Mouse (Mus musculus): ENCODE results near the gene Tars.

The Tars gene

DNA sequence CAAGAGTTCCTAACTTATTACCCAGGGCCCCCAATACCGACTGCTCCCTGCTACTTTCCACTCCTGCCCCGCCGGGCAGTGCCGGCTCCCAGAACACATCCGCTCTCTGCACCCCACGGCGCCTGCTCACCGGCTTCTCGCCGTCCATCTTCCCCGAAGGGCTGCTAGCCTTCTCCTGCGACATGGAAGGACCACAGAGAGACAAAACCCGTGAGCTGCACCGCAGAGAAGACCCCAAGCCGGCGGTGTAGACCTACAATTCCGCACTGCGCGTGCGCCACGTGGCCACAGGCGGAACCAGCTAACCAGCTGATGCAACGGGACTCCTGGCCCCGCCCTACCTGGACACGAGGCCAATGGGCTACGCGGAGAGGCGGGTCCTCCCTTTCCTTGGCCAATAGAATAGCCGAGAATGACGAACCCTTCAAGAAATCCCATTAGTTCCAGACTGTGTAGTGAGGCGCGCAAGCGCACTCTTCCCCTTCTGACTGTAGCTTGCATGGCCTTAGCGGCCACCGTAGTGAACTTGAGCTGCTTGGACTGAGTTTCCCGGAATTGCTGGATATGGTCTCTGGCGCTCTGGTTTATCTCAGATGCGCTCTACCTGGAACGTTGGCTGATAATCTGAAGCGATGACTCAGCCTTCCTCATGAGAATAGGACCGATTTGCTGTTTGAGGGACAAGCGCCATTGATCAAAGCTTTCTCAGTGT lies at the start of gene Tars:
TSS of gene Tars (minus strand) at position 310 of the 712 bp plus-strand sequence.
- DNase-seq (ENCODE audit: low read depth, low spot score), result peak; percentile 100

DNA sequence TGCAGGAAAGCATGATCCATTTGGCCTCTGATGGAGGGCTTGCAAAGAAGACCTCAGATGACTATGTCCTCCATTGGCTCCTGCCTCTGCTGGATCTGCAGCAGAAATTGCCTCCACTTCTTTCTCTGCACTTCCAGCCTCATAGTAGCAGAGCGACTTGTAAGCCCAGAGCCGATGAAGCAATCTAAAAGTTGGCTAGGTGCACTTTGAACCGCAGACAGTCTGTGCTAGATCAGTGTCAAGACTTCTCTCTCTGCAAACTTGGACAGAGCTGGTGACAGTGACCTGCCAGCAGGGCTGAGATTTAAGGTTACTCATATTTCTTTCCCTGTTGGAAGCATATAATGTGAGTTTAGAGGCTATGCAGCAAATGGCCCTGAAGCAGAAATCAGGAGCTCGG lies 37.9 kb upstream of the Tars start:
- no peak for DNase-seq (ENCODE audit: low read depth, low spot score)

DNA sequence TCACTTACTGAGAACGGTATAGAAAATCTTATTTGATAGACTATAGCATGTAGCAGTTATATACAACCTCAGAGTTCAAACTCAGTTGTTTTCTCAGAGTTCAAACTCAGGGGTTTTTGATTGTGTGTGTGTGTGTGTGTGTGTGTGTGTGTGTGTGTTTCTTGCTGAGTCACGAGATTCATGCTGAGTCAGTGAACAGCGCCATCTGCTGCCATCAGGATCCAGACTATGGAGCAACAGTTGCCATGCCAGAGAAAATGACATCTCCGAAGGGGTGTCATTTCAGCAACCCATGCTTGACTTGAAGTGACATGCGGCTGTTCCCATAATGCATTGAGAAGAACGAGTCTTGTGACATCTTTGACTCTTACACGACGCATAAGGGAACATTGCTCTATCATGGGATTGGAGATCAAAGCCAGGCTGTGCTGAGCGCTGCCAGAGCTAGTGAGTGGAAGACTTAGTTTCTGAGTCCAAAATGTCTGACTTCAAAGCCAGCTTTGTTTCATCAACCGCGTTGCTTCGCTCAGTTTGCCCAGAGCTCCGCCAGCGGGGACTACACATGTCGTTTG lies 37.3 kb upstream of the Tars start:
- DNase-seq (ENCODE audit: low read depth, low spot score), result no peak

DNA sequence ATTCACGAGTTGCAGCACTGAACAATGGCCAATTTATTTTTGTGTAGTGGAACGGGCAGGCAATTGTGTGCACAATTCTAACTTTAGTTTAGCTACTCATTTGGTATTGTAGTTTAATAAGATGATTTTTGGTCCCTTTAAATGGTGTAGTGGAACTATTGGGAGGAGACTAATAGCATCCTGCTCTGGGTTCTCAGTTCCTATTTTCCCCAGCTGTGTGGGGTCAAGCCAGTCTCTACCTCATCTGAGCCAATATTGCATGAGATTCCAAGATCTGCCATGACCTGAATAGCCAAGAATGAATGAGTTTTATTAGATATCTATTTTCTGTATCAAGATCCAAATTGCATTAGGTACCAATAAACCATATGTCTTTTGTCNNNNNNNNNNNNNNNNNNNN lies 27.4 kb upstream of the Tars start:
- DNase-seq (ENCODE audit: low read depth, low spot score), result no peak

DNA sequence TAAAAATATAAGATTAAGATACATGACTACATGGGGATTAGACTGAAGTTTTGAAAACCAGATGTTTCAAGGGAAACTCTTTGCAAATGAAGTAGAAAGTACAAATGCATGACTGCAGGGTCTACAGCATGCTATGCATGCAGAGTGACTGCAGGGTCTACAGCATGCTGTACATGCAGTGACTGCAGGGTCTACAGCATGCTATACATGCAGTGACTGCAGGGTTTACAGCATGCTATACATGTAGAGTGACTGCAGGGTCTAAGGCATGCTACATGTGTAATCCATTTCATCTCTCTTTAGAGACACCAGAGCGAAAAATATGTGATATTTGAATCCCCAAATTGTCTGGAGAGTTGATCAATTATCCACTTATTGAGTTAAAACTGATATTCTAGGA lies 14.0 kb upstream of the Tars start:
- DNase-seq (ENCODE audit: low read depth, low spot score), result no peak

DNA sequence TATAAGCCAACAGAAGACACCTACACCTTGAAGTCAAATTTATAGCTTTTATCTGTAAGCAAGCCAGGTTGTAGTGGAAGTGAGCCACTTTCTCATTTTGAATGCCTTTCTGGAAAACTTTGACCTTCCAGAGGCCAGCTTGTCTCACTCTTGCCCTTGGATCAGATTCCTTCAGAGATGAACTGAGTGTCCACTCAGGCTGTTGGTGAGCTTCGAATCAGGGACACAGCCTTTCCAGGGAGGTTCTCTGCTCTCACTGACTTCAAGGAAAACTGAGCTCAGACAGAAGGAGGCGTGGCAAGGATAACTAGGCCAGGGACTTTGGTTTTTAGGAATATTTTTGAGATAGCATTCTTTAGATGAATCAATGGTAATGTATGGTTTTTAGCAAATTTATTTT lies 13.1 kb upstream of the Tars start:
- DNase-seq (ENCODE audit: low read depth, low spot score), result no peak

DNA sequence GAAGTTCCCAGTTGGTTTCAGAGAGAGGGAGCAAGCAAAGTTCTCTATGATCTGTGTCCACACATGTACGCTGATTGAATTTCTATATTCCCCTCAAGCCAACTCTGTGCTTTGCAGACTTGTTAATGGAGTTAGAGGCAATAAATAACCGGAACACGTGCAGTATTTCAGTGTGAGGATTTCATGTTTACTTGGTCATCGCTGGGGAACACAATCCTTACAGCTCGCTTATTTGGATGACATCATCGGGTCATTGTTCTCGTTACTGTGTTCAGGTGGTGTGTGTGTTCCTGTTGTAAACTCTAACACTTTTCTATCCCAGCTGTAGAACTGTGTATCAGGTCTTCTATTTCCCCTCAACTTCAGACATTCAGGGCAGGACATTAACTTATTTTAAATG lies 12.4 kb upstream of the Tars start:
- DNase-seq (ENCODE audit: low read depth, low spot score), result no peak

DNA sequence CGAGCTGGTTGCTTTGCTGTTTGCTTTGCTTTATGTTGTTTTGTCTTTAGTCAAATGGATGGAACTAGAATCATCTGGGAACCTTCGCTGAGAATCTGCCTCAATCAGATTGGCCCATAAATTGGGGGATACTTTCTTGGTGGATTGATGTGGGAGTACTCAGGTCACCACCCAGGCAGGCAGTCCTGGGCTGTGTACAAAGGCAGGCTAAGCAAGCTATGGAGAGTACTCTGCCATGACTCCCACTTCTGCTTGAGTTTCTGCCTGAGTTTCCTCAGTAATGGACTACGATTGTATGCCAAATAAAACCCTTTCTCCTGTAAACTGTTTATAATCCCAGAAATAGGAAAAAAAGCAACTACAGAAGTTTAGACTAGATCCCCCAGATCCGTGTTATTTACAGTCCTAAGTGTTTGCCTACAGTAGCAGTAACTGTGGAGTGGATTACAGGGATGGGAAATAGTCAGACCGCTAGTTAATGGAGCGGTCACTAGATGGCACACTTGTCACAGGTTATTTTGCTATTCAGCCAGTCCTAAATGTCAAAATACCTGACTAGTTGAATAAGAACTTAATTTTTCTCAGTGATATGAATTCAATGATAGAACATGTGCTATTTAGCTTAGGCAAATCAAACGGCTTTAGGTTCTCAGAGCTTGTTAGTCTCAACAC lies 8.8 kb upstream of the Tars start:
- DNase-seq (ENCODE audit: low read depth, low spot score), result peak; percentile 47

DNA sequence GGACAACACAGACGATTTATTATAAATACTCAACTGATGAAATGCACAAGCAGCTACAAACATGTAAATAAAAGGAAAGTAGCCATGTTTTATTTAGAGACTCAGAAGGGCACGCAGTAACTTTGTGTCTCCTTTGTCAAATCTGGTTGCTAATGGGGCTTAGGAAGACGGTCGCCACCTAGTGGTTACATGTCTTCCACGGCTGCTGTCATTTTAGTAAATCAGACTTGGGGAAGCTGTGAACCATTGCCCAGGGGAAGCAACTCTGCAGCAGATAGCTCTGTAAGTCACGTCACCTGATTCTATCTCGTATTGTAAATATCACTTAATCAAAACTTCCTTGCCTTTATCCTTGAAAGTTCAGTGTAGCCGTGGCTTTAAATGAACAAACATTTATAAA lies 7.9 kb upstream of the Tars start:
- peak; percentile 86 for DNase-seq (ENCODE audit: low read depth, low spot score)

DNA sequence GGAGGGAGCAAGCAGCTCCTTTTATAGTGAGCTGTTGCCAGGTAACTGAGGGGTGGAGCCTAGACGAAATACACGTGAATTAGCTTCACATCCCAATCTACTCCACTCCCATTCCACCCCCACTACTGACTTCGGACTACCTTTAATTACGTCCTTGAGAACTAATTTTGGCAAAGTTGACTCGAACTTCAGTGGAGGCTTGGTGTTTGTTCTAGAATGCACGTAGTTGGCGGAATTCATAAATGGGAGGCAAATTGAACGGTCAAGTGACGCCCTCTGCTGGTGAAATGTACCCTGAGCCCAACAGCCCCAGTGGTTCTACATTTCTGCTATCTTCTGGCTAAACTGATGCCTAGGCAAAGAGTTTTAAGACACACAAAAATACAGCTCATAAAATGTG lies 7.3 kb upstream of the Tars start:
- peak; percentile 28 for DNase-seq (ENCODE audit: low read depth, low spot score)

DNA sequence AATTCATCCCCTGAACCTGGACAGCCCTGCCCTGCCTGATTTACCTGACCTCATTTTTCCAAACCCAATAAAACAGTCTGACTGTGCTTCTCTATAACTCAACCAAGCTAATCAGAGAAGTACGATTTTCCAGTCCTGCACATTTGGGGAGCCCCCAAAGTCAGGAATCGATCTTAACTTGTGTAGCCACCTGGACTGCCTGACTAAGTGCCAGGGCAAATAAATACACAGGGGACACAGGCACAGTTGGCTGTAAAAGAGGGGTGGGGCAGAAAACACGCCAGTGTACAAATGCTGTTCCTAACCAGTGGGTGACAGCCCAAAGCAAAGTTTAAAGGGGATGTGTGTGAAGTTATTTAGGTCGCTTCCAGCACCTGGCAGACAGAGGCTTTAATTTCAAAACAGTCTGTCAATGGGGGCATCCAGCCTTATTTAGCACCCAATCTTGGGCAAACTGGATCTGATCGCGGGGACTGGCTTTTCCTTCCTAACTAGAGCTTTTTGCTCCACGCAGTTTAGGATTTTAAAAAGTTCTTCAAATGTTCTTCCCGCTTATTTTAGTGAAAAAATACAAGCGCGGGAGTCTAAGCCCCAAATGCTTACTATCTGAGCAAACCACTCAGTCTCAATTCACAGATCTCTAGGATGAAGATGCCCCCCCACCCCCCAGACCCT lies 652 bp downstream of the Tars start:
- DNase-seq (ENCODE audit: low read depth, low spot score), result no peak

DNA sequence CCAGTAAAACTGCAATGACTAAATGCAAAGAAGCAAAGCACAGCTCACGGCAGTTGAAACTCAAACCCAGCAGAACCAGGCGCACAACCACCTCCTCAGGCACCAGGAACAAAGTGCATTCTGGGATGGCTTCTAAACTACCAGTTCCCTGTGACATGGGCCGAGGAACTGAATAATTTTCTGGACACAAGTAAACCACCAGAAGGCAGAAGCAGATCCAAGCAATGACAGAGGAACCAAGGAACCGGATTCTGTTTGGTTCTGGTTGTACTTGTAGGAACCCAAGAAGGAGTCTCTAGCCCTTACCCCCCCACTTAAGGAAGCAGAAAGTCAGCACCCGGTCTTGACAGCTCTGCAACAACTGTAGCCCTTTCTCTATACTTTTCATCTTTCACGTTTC lies 3.0 kb downstream of the Tars start:
- DNase-seq (ENCODE audit: low read depth, low spot score), result no peak

DNA sequence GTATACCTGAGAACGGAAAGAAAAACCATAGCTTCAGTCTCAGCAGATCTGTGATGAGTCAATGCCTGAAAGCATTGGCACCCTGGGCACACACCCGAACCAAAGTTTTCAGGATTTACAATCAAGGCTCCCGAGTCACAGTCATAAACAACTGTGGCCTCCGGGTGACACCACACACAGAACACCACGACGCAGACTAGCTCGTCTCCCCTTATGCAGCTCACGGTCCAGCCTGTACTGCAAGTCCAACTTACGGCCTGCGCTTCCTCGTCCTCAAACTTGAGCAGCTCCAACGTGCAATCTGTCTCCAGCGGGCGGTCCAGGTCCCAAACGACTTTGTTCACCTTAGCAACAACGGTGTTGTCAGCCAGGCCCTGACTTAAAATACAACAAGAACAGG lies 6.6 kb downstream of the Tars start:
- DNase-seq (ENCODE audit: low read depth, low spot score), result no peak

DNA sequence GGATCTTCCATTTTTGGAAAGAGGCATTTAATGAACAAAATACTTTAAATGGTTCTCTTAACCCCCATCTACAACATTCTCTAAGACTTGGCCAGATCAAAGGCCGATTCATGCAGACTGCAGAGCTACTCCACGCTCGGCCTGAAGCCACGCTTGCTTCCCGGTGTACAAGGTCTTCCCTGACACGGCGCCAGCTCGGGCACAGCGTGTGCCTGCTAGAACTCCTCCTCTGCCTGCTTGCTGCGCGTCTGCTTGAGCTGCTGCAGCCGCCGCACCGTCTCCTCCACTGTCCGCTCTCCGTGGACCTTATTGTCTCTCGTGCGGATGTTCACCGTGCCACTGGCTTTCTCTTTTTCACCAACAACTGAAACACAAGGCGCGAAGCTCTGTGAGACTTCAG lies 15.7 kb downstream of the Tars start:
- no peak for DNase-seq (ENCODE audit: low read depth, low spot score)

DNA sequence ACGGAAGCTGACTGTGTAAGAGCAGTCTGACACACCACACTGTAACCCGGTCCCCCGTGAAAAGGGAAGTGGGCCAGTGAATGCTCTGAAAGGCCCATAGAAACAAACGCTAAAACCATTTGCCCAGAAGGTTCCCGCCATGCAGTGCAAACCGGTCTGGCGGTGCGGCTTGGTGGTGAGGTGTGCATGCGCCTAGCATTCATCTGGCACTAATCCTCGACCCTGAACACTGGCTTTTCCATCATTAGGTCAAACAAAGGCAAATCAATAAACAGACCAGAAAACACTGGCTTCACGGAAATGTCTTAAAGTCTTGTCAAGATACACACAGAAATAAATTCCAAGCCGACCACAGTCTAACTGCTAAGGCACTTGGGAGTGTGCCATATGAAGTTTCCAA lies 16.9 kb downstream of the Tars start:
- DNase-seq (ENCODE audit: low read depth, low spot score), result no peak

DNA sequence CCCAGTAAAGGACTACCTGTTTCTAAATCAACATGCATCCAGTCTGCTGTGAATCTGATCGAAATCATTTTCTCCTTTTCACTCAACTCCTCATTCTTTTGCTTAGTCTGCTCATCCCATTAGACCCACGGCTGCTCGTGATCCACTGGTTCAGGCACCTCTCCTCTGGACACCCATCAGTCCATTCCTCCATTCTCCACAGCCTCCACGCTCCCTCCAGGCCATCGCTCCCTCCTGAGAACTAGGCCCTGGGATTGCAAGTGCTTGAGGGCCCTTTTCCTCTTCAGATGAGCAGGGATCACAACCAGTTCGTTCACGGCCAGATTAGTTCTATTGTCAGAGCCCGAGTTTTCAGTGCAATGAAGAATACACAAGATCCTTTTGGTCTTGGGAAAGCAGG lies 18.8 kb downstream of the Tars start:
- no peak for DNase-seq (ENCODE audit: low read depth, low spot score)

DNA sequence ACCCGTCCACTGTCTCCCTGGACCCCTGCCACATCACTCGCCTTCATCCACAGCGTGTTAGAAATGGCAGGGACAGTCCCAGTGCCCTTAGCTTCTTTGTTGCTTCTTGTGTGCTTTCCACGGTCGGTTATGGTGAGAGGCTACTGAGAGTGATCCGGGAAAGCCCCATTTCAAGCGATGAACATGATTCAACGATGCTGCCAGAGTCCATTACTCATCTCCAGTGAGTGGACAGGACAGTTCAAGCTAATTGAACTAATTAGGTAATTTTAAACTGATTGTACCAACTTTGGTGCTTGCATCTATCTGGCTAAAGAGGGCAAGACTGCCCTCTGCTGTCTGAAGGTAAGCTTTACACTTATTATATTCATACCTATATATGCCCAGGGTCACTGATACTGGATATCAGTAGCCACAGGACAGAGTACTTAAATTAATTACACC lies 19.4 kb downstream of the Tars start:
- DNase-seq (ENCODE audit: low read depth, low spot score), result peak; percentile 58

DNA sequence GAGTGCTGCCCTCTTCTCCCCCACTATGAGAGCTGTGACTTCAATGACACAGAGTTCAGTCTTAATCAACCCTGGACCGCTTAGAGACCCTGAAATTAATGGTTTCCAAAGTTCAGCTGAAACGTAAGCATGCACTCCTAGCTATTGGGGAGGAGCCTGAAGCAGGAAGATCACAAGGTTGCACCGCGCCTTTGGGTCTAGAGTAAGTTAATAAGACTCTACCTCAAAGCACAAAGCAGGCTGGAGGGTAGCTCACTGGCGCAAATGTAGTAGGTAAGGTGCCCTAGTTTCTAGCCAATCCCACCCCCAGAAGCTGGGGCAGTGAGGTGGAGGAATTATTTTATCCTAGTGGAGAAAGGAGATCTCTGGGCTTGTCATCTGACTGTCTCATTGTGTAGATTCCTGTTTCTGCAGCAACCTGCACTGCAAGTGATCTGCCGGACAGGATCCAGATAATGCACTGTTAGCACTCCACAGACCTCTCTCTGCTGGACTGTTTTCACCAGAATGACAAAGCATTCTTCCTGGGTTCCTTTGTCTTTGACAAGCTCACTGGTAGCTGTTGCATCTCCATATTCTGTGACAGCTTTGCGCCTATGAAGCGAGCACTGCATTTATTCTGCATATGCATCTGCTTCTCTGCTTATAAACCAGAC lies 19.9 kb downstream of the Tars start:
- DNase-seq (ENCODE audit: low read depth, low spot score), result no peak

DNA sequence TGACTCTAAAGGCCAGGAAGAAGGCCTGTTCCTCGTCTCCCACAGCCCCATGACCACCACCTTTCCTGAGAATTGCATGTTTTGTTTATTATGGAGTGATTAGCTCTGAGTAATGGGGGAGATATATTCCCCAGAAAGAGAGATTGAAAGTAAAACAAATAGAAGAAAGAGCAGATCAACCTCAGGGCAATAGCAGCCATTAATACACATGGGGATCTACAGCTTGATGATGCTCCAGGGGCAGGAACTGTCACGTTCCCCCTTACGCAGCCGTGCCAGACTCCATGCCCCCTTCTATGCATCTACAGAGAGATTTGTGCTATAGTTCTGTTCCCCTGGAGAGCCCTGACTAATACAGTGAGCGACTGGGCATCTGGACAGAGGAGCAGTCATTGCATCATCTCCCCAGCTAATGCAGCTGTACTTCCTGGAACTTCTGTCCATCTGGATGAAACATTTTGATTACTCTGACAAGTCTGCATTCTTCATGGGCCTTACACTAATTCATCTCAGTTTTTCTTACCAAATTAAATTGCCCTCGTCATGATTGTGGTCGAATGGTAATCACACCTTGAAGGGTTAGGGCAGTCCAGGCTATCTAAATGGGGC lies 28.9 kb downstream of the Tars start:
- no peak for DNase-seq (ENCODE audit: low read depth, low spot score)

DNA sequence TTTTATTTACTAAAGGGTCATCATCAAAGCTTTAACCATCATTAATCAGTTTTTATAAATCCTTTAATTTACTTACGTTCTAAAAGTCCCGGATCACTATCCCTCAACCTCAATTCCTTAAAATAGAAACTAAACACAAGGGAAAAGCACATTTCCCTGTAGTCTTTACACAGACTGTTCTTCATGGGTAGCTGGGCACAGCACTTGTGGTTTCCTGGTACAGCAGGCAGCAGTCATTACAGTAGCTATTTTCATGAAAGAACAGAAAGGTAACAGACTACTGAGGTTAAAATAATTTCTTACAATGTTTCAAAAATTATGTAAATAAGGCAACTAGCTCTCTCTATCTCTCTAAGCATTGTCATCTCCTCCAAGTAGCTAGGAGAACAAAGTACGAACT lies 29.9 kb downstream of the Tars start:
- no peak for DNase-seq (ENCODE audit: low read depth, low spot score)

DNA sequence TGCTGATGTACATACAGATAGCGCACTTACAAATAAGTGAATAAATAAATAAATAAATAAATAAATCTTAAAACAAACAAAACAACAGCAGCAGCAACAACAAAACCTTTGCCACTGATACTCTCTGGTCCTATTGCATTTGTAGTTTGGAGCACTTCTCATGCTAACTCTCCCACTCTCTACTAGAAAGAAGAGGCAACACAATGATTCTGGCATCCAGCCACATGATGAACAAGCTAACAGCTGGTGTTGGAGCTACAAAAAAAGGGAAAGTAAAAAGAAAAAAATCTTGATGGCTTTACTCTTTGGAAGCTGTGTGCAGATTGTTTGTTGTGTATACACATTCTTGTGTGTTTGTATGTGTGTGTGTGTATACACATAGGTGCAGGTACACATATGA lies 34.7 kb downstream of the Tars start:
- DNase-seq (ENCODE audit: low read depth, low spot score), result no peak

DNA sequence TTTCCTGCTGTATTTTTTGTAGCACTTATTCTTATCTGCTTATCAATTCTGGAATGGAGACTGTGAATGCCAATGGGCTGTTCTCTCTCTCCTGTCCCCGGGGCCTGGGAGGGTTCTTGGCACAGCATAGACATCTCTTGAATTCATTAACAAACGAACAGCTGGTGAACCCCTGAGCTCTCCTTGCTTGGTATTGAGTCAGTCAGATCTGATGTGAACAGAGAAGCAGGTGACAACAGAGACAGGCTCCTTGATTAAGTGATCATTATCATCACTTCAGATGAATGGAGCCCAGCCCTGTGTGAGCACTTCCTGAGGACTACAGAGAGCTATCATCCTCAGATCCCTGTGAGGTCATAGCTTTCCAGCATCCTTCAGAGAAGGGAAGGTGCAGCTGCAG lies 35.4 kb downstream of the Tars start:
- DNase-seq (ENCODE audit: low read depth, low spot score), result no peak
